Mouse (Mus musculus) left cerebral cortex, postnatal 10 days (tissue): Measurements from ENCODE around the gene Elavl3. TPM values are rescaled to one million over a fixed set of nuclear protein-coding genes. Genes with fewer than 3 reads are reported as not detected.

Source experiments
- DNase-seq, 2 experiments: peaks; one replicate each; pipeline ENCODE4 v3.0.0; 2021 to 2022; ENCODE audit warnings: low spot score in 2 of 2, mixed read lengths in 1 of 2; ENCODE audit errors: extremely low spot score in 1 of 2
- intact Hi-C: fragments of 180-260 bp; cut with DNase I; formaldehyde crosslinking; loops from one replicate; pipeline ENCODE4 v1.15.1; 2025
- total RNA-seq, 2 experiments: library from RNA; stranded (reverse); gene quantifications; 2 replicates each; pipeline ENCODE4 v1.2.3; 2021

Gene Elavl3
- total RNA-seq, 2 experiments from 2014 or later: 184 to 210 TPM

DNA sequence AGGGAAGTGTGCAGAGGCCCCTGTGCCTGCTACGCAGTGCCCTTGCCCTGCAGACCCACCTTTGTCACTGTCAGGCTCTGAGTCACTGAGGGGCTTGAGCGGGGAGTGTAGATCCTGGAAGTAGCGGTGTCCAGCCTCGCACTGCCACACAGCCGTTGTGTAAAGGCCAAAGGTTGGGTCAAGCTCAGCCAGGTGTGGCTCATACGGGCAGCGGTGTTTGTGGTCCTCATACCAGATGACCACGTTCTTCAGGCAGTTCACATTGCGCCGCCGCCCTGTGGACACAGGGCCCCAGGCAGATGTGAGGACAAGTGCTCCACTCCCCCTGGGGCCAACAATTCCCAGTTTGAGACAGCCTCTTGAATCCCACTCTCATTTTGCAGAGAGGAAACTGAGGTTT is 13.8 kb upstream of the Elavl3 start:
- DNase-seq: no peak
- intact Hi-C loops: loop anchor here (5.0 kb wide), 1 partner anchor 77 kb away; no protein-coding TSS in a partner anchor

DNA sequence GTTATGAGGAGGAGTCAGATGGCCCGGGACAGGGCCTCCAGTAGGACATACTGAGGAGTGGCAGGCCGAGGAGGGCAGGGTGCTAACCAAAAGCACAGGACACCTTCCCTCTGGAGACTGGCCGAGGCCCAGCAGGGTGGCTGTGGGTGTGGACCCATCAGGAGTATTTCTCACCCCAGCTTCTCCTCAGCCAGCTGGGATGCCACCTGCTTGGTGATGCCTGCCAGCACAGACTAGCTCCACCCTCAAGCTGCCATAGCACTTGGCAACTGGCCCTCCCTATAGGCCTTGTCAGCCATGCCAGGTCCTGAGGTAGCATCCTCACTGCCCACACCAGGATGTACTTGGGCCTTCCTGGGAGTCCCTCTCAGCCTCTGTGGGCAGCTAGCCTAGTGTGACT is 12.5 kb upstream of the Elavl3 start:
- intact Hi-C loops: no loop called here
- DNase-seq: peak in 1 of 2 experiments; percentile 43

DNA sequence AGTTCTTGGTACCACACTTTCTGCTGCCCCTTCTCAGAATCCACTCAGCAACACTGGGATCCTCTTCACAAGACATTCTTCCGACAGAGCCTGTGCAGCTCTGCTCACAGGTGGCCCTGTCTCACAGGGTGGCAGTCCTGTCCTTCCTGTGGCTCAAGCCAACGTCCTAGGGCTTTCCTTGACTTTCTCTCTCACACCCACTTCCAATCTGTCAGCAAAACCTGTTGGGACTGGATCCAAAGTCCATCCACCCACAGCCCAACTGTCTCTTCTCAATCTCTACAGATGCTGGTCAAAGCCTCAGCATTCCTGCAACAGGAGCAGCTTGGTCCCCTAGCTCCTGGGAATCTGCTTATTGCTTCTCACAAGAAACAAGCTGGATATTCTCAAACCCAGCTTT is 9.5 kb upstream of the Elavl3 start:
- no peak for DNase-seq
- intact Hi-C loops: no loop called here

GRCm38 (mm10) chr9:22058011-22058424 is 6.2 kb upstream of the Elavl3 start:
- peak in 1 of 2 experiments; percentile 49 for DNase-seq
- intact Hi-C loops: no loop called here

DNA sequence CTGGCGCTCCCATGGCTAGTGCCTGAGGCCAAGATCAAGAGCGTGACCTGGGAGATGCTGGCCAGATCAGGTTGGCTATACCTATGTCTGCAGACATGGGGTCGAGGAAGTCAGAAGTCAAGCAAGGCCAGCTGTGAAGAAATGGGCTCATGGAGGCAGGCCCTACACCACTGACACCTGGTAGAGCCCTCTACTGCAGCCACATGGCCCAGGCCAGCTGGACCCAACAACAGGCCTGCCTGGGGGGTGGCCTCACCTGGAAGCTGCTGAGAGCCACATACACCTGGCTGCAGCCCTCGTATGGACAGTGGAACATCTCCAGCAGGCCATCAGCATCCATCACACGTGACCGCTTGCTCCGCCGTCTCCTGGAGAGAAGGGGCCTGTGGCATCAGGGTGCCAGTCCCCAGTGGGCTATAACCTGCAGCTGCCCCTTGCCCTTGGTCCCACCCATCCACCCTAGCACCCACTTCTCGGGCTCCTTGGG is 5.3 kb upstream of the Elavl3 start:
- intact Hi-C loops: no loop called here
- DNase-seq: no peak

DNA sequence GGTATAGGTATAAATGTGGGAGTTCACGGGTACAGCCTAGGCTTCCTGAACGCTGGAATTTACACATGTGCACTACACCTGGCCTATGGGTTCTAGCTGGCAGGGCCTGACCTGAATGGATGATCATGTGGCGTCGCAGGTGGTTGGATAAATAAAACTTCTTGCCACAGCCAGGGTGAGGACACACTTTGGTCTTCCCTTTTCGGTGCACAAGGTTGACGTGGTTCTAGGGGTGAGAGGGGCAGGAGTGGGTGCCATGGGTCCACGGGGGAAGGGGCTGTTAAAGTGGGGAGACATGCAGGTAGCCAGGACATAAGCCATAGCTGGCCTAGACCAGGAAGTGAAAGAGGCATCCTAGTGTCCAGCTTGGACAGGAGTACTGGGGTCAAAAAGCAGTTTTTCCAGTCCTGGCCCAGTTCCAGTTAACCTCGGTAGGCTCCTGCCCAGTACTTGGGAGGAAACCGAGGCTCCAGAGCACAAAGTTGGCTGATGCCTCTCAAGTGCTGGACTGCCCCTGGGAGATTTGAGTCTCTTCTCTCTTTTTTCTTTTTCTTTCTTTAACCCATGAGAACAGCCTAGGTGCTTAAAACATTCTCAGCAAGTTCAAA is 4.6 kb upstream of the Elavl3 start:
- DNase-seq: no peak
- intact Hi-C loops: no loop called here

- intact Hi-C loops: no loop called here
- peak in 1 of 2 experiments; percentile 48 for DNase-seq
Measured at GRCm38 (mm10) chr9:22055713-22056112, 3.9 kb upstream of the Elavl3 start.

DNA sequence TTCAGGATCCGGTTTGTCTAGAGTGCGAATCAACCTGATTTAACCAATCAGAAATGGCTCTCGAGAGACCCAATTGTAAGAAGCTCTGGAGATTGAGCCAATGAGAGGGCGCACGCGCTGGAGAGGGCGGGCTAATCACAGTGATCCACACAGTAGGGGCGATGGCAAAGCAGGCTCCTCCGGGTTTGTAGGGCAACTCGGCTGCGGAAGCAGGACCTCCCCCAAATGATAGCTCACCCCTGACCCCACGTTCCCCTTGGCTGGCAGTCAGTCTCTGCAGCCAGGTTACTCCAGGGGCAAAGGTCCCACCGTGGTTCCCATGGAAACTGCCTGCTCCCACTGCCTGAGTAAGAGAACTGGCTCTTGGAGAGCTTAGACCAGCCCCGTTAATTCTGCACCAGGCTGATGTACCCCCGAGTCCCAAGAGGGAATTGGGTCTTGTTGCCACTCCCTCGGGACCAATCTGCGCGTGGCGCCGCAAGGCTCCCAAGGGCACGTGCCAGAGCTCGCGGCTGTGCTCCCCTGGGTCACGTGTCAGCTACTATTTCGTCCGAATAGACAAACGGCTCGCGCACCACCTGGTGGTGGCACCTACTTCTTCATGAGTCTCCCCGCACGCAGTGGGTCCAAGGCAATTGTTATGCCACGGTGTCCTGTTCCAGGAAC is 2.7 kb upstream of the Elavl3 start:
- DNase-seq: peak; percentile 81 to 88
- intact Hi-C loops: no loop called here

- DNase-seq: no peak
- intact Hi-C loops: no loop called here
Measured at GRCm38 (mm10) chr9:22053657-22054056, 1.8 kb upstream of the Elavl3 start.

- peak in 1 of 2 experiments; percentile 78 for DNase-seq
- intact Hi-C loops: no loop called here
Measured at GRCm38 (mm10) chr9:22051161-22051957, 464 bp downstream of the Elavl3 start.

GRCm38 (mm10) chr9:22050351-22050889 is 1.4 kb downstream of the Elavl3 start:
- peak in 1 of 2 experiments; percentile 80 for DNase-seq
- intact Hi-C loops: no loop called here

GRCm38 (mm10) chr9:22049721-22050270 is 2.0 kb downstream of the Elavl3 start:
- DNase-seq: no peak
- intact Hi-C loops: no loop called here

- intact Hi-C loops: no loop called here
- no peak for DNase-seq
Measured at GRCm38 (mm10) chr9:22049315-22049714, 2.5 kb downstream of the Elavl3 start.

- intact Hi-C loops: no loop called here
Measured at GRCm38 (mm10) chr9:22047329-22047728, 4.5 kb downstream of the Elavl3 start.

DNA sequence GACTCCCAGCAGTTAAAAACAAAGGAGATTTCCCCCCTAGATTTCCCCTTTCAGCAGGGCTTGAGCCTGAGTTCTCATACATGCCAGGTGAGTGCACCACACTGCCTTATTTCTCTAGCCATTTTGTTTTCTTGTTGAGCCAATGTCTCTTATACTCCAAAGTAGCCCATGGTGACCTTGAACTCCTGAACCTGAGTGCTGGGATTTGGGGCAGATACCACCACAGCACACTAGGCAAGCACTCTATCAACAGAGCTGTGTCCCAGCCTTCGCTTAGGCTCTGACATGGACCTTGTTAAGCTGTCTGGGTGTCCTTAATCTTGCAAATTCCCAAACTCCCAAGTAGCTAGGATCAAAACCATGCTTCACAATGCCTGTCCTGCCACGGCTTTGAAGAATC is 10.0 kb downstream of the Elavl3 start:
- no peak for DNase-seq
- intact Hi-C loops: no loop called here

More at GRCm38 (mm10) chr9:22047329-22047728, 4.5 kb downstream of the Elavl3 start:
- no peak for DNase-seq

- no peak for DNase-seq
- intact Hi-C loops: no loop called here
Measured at GRCm38 (mm10) chr9:22037826-22038225, 14.0 kb downstream of the Elavl3 start.

- no peak for DNase-seq
- intact Hi-C loops: no loop called here
Measured at GRCm38 (mm10) chr9:22035300-22036044, 16.4 kb downstream of the Elavl3 start.

- intact Hi-C loops: no loop called here
- no peak for DNase-seq
Measured at GRCm38 (mm10) chr9:22030386-22030785, 21.4 kb downstream of the Elavl3 start.
